Mouse (Mus musculus) intestine, embryonic 16.5 days (tissue): Measurements from ENCODE around the gene Pde6d. TPM values are rescaled to one million over a fixed set of nuclear protein-coding genes. Genes with fewer than 3 reads are reported as not detected.
"Not testable (repeated sequence)": the region's sequence is repeated elsewhere in the genome, so short reads cannot be mapped to it uniquely, and the experiment has no call there.

Experiments used
- ATAC-seq: fragments of 200-750 bp; cut with Nextera tagmentation; 2 replicates; pipeline ENCODE4 v1.8.0; 2017; ENCODE audit warnings: moderate TSS enrichment, moderate library complexity
- H3K27ac ChIP-seq: fragments of 300-500 bp; sonication (generic); 2 replicates; pipeline ENCODE4 v1.5.1; 2014; ENCODE audit warnings: mild to moderate bottlenecking, low read length
- H3K27me3 ChIP-seq: fragments of 300-500 bp; sonication (generic); replicated peaks from 2 replicates; pipeline ENCODE4 v1.6.1; 2014; ENCODE audit warnings: low read length, control low read depth, mixed read lengths; ENCODE audit not compliant: control insufficient read depth, insufficient read depth
- H3K36me3 ChIP-seq: fragments of 300-500 bp; sonication (generic); 2 replicates; pipeline ENCODE4 v1.6.1; 2014; ENCODE audit warnings: low read length, control low read depth; ENCODE audit not compliant: control insufficient read depth, insufficient read depth
- H3K4me1 ChIP-seq: fragments of 300-500 bp; sonication (generic); 2 replicates; pipeline ENCODE4 v1.6.1; 2014; ENCODE audit warnings: low read length, control low read depth, mixed read lengths; ENCODE audit not compliant: control insufficient read depth, insufficient read depth
- H3K4me2 ChIP-seq: fragments of 300-500 bp; sonication (generic); 2 replicates; pipeline ENCODE4 v1.6.1; 2014; ENCODE audit warnings: low read depth, low read length, control low read depth
- H3K4me3 ChIP-seq: fragments of 300-500 bp; sonication (generic); 2 replicates; pipeline ENCODE4 v1.5.1; 2014; ENCODE audit warnings: mild to moderate bottlenecking, low read length
- H3K9ac ChIP-seq: fragments of 300-500 bp; sonication (generic); 2 replicates; pipeline ENCODE4 v1.6.1; 2014; ENCODE audit warnings: low read depth, low read length
- H3K9me3 ChIP-seq: fragments of 300-500 bp; sonication (generic); 2 replicates; pipeline ENCODE4 v1.6.1; 2016; ENCODE audit warnings: low read length, control low read depth; ENCODE audit not compliant: control insufficient read depth
- WGBS: fragments of 180-500 bp; shearing (Covaris S2); extraction: QIAGEN DNeasy Blood & Tissue Kit; methylation state at CpG from one replicate; pipeline ENCODE4 v1.1.7; 2014; 5-methylcytosine and 5-hydroxymethylcytosine counted together
- polyA plus RNA-seq: library from polyadenylated mRNA; unstranded; fragments of >200 nt; fragmentation: Nextera tagmentation; extraction: Ambion mirVana; gene quantifications from 2 replicates; pipeline ENCODE4 v1.2.1, GENCODE M21; 2015

Pde6d gene
- polyA plus RNA-seq, 1 experiment from 2014 or later: 35.2 TPM

DNA sequence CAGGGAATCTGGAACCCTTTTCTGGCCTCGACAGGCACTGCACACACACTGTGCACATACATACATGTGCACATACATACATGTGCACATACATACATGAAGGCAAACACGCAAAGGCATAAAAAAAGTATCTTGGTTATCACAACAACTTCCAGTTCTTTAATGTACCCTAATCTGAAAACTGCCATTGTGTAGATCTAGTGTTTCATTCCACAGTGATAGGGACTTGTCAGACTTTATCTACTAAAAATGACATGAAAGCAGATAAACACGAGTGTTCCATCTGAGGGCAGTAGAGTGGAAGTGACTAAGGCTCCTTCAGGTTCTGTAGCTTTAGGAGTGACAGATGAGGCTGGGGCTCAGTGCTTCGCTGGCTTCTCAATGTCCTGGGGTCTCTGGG, 31.1 kb downstream of the Pde6d start:
- no peaks in the 10 kb centered on the region for H3K27me3 ChIP-seq
- H3K4me2 ChIP-seq: no peak overlapping the region
- WGBS: 77% methylated on average over 4 of the region's 4 CpGs
- ATAC-seq: no peak
- no peak overlapping the region for H3K9ac ChIP-seq
- no peaks in the 10 kb centered on the region for H3K36me3 ChIP-seq
- no peak overlapping the region for H3K27ac ChIP-seq
- 0 out of 2 replicates have a peak, but pooled peaks cover 5% of the 10 kb centered on the region for H3K4me1 ChIP-seq
- H3K9me3 ChIP-seq: no peaks in the 10 kb centered on the region
- H3K4me3 ChIP-seq: no peak overlapping the region

DNA sequence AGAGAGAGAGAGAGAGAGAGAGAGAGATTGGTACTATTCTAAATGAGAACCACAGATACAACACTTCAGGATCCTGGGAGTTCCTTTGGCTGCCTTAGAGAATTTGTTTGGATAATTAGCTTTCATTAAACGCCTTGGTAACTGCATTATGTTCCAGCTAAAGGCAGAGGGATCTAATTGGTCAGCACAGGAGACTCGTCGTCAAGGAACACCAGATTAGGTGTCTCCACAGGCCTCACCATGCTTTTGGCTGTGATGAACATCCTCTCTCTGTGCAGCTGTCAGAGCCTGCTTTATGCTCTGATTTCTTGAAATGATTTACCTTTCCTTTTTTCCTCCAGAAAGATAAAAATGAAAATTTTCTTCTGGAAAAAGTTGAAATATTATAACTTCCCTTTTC, 35.6 kb downstream of the Pde6d start:
- no peaks in the 10 kb centered on the region; the same call in 1 of the 2 replicates for H3K36me3 ChIP-seq
- 75% methylated on average over 3 of the region's 3 CpGs for WGBS
- no peak for ATAC-seq

DNA sequence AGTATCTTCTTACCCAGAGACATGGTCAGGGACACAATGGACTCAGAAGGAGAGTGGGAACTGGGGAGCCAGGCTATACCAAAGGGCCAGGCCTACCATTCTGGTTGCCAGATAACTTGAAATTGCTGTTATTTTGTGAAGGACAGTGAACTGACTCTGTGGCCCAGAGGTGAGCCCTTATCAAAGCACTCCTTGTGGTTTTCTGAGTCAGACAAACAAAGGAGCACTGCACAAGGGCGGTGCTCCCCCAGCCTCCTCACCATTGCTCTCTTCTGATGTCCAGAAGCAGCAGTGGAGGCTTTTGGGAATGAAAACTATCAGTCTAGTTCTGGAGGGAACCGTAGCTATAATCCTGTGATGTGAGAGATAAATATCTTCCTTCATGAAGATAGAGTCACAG, 39.8 kb downstream of the Pde6d start:
- Histone ChIP-seq H3K9ac (no peak overlapping the region), H3K4me2 (no peak overlapping the region), H3K9me3 (no peaks in the 10 kb centered on the region), H3K36me3 (no peaks in the 10 kb centered on the region; the same call in 1 of the 2 replicates), H3K4me3 (no peak overlapping the region), H3K27ac (no peak overlapping the region), H3K27me3 (no peaks in the 10 kb centered on the region), H3K4me1 (no peaks in the 10 kb centered on the region)
- 83% methylated on average over 2 of the region's 2 CpGs for WGBS
- ATAC-seq: no peak

More for the DNA sequence above, 35.6 kb downstream of the Pde6d start:
- H3K27me3 ChIP-seq: no peaks in the 10 kb centered on the region
- H3K4me1 ChIP-seq: 0 out of 2 replicates have a peak, but pooled peaks cover 1% of the 10 kb centered on the region
- no peak overlapping the region for H3K27ac ChIP-seq
- H3K9ac ChIP-seq: no peak overlapping the region
- no peak overlapping the region for H3K4me2 ChIP-seq
- no peak overlapping the region for H3K4me3 ChIP-seq
- H3K9me3 ChIP-seq: no peaks in the 10 kb centered on the region

DNA sequence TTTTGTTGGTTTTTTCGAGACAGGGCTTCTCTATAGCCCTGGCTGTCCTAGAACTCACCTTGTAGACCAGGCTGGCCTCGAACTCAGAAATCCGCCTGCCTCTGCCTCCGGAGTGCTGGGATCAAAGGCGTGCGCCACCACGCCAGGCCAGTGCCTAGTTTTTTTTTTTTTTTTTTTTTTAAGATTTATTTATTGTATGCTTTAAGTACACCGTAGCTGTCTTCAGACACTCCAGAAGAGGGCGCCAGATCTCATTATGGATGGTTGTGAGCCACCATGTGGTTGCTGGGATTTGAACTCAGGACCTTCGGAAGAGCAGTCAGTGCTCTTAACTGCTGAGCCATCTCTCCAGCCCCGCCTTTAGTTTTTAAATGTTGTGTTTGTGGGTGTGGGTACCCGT, 42.8 kb downstream of the Pde6d start:
- ATAC-seq, H3K4me3 ChIP-seq, H3K9ac ChIP-seq, H3K36me3 ChIP-seq, H3K27ac ChIP-seq, H3K4me2 ChIP-seq, H3K27me3 ChIP-seq, H3K4me1 ChIP-seq, H3K9me3 ChIP-seq: not testable (repeated sequence)
- WGBS: 87% methylated on average over 12 of the region's 12 CpGs

DNA sequence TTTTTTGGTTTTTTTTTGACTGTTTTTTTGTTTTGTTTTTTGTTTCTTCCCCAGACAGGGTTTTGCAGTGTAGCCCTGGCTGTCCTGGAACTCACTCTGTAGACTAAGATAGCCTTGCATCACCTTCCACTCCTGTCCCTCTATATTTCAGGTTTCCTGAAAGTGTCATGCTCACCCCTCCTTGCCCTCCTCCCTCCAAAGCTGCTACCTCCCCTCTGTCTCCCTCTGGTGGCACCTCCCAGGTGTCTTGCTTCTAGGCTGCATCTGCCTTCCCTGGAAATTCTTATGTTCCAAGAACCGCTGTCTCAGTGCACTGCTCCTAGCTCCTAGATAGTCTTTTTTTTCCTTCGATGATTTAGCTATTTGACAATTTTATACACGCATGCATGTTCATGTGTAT, 44.0 kb downstream of the Pde6d start:
- Histone ChIP-seq H3K27ac (no peak overlapping the region), H3K4me3 (no peak overlapping the region), H3K27me3 (no peaks in the 10 kb centered on the region), H3K9me3 (no peaks in the 10 kb centered on the region), H3K4me2 (no peak overlapping the region), H3K36me3 (no peaks in the 10 kb centered on the region; the same call in 1 of the 2 replicates), H3K9ac (no peak overlapping the region), H3K4me1 (no peaks in the 10 kb centered on the region)
- ATAC-seq: no peak
- 57% methylated on average over 3 of the region's 3 CpGs for WGBS

DNA sequence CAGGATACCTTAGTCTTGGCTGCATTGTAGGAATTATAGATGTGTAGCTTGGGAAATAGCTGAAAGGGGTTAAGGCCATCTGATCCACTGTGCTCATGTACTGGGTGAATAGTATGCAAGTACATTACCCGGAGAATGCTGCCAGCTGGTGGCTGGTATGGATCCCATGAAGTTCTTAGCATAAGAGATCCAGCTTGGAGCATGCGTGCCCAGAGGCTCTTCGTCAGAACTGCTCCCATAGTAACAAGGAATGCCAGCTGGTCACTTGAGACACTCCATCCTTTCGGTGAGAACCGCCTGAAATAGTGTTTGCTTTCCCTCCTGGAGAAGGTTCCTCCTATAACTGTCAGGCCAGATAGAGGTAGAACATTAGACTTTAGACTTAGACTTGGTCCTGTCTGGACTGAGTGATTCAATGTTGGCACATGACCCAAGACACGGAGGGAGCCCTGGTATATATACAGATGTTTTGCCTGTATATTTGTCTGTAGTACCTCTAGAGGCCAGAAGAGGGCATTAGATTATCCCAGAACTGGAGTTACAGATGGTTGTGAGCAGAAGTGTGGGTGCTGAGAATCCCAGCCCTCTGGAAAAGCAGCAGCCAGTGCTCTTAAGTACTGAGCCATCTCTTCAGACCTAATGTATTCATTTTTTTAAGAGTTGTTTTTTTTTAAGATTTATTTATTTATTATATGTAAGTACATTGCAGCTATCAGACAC, 48.9 kb downstream of the Pde6d start:
- 82% methylated on average over 6 of the region's 6 CpGs for WGBS
- H3K9ac ChIP-seq: no peak overlapping the region
- H3K9me3 ChIP-seq: no peaks in the 10 kb centered on the region
- H3K36me3 ChIP-seq: no peaks in the 10 kb centered on the region; the same call in 1 of the 2 replicates
- no peak overlapping the region for H3K4me3 ChIP-seq
- H3K27ac ChIP-seq: no peak overlapping the region
- ATAC-seq: no peak
- peaks cover 24% of the 10 kb centered on the region for H3K4me1 ChIP-seq
- H3K27me3 ChIP-seq: no peaks in the 10 kb centered on the region
- no peak overlapping the region for H3K4me2 ChIP-seq

DNA sequence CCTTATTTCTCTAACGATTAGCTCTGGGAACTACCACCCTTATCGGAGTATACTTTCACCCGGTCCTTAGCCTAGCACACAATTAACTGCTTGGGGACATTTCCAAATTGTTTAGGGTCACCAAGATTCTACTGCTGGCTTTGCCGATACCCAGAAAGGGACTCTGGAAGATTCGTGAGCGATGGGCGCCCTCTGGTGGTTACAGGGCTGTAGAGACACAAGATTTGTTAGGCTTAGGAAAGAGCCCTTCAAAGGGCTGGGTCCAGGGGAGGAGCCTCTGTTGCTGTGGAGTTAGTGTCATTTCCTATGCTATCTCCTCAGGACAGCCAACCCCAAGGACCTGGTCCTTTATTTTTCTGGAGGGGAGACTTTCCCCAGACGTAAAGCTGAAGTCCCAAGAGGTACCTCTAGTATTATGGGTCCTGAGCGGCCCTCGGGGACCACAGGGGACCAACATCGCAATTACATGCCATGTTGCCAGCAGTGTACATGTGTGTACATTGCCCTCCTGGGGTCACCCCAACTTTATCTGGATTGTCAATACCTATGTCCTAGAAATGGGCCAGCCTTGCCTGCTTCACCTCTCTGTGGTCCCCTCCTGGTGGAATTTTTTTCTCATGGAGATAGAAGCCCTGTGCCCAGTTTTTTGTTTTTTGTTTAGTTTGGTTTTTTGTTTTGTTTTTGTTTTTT, 49.9 kb downstream of the Pde6d start:
- H3K36me3 ChIP-seq: no peaks in the 10 kb centered on the region; the same call in 1 of the 2 replicates
- WGBS: 24% methylated on average over 11 of the region's 11 CpGs

DNA sequence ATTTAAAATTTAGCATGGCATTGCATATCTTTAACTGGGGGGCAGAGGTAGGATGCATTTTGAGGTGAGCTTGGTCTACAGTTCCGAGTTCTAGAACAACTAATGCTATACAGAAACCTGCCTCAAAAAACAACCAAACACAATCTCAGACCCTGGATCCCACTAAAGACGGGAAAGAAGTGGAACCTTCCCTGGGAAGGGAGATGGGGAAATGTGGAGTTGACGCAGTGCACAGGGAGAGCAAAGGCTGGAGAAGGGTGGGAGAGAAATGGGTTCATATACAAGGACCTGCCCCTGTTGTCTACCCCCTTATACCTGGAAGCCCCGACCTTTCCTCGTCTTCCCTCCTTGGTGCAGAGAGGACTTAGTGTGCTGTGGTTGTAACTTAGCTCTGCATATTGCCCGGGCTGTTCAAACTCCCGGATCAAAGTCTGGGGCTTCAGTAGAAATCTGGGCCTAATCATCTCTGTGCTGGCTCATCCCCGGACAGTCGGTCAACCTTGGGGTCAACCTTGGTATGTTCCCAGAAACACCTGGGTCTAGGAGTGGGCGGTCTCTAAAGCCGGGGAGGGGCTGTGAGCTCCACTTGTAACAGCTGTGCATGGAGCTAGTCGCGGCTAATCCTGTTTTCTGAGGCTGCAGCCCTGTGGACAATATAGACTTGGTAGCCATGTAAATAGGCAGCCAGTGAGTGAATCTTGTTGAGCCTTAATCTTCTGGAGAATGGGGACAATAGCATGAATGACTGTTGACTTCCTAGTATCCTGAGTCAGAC, 50.7 kb downstream of the Pde6d start:
- WGBS: 8% methylated on average over 13 of the region's 13 CpGs
- H3K4me3 ChIP-seq: no peak overlapping the region
- H3K9ac ChIP-seq: 0 out of 2 replicates have a peak overlapping the region, but pooled peaks have one; percentile 12

More for the DNA sequence above, 49.9 kb downstream of the Pde6d start:
- Histone ChIP-seq H3K27ac (peak overlapping the region; percentile 60), H3K9me3 (no peaks in the 10 kb centered on the region), H3K4me1 (peaks cover 24% of the 10 kb centered on the region), H3K4me3 (no peak overlapping the region), H3K9ac (0 out of 2 replicates have a peak overlapping the region, but pooled peaks have one; percentile 21), H3K27me3 (no peaks in the 10 kb centered on the region), H3K4me2 (peak overlapping the region; percentile 23)
- ATAC-seq: peak; percentile 49

More for the DNA sequence above, 50.7 kb downstream of the Pde6d start:
- peak overlapping the region; percentile 60 for H3K27ac ChIP-seq
- H3K4me1 ChIP-seq: peaks cover 24% of the 10 kb centered on the region
- H3K4me2 ChIP-seq: peak overlapping the region; percentile 23
- no peaks in the 10 kb centered on the region; the same call in 1 of the 2 replicates for H3K36me3 ChIP-seq
- H3K27me3 ChIP-seq: no peaks in the 10 kb centered on the region
- peak; percentile 36 for ATAC-seq
- H3K9me3 ChIP-seq: no peaks in the 10 kb centered on the region
